Mouse (Mus musculus) bone marrow, adult 2 months (tissue): Measurements from ENCODE around the gene Wee1. TPM values are rescaled to one million over a fixed set of nuclear protein-coding genes. Genes with fewer than 3 reads are reported as not detected.
"Not testable (repeated sequence)": the region's sequence is repeated elsewhere in the genome, so short reads cannot be mapped to it uniquely, and the experiment has no call there.

Experiments used
- H3K27ac ChIP-seq: fragments of 200-500 bp; 2 replicates; pipeline ENCODE4 v1.5.1; 2012; ENCODE audit warnings: low read depth, mild to moderate bottlenecking, control low read depth, inconsistent platforms, low read length; ENCODE audit not compliant: control insufficient read depth, poor library complexity, insufficient read depth
- H3K4me1 ChIP-seq: fragments of 200-500 bp; 2 replicates; pipeline ENCODE4 v1.6.1; 2011; ENCODE audit warnings: low read length; ENCODE audit not compliant: control insufficient read depth, insufficient read depth
- H3K4me3 ChIP-seq: fragments of 200-500 bp; replicated peaks from 2 replicates; pipeline ENCODE3; 2011; ENCODE audit warnings: mild to moderate bottlenecking, low read depth, low read length, control low read depth; ENCODE audit not compliant: control insufficient read depth
- CTCF ChIP-seq: fragments of 200-500 bp; IDR thresholded peaks from 2 replicates; pipeline ENCODE4 v1.5.1; 2011; ENCODE audit warnings: low read length, control low read depth; ENCODE audit not compliant: control insufficient read depth, insufficient read depth
- POLR2A ChIP-seq: fragments of 200-500 bp; IDR thresholded peaks from 2 replicates; pipeline ENCODE4 v1.6.1; 2011; ENCODE audit warnings: low read depth, mild to moderate bottlenecking, control low read depth, low read length, borderline replicate concordance; ENCODE audit not compliant: control insufficient read depth
- WGBS: fragments of 180-500 bp; shearing (Covaris S2); methylation state at CpG from one replicate; pipeline ENCODE4 v1.1.7; 2018; 5-methylcytosine and 5-hydroxymethylcytosine counted together
- polyA plus RNA-seq: library from polyadenylated mRNA; stranded (reverse); fragments of >200 nt; gene quantifications from 2 replicates; pipeline ENCODE4 v1.2.4, GENCODE M21; 2011; ENCODE audit warnings: low replicate concordance; ENCODE audit not compliant: missing spikeins, insufficient read depth, insufficient read length

The Wee1 gene
- polyA plus RNA-seq, 1 experiment, result 13.6 TPM

- TF ChIP-seq POLR2A, result no peak
- no peak overlapping the region for H3K4me3 ChIP-seq
- no peak overlapping the region for H3K27ac ChIP-seq
- 73% methylated on average over 2 of the region's 2 CpGs for WGBS
- H3K4me1 ChIP-seq, result no peaks in the 10 kb centered on the region; the same call in 1 of the 2 replicates
Measured at GRCm38 (mm10) chr7:110138538-110138937, 16.7 kb downstream of the Wee1 start.

- no peak for TF ChIP-seq POLR2A
- TF ChIP-seq CTCF, result no peak
- 94% methylated on average over 1 of the region's 1 CpGs for WGBS
- Histone ChIP-seq H3K27ac (no peak overlapping the region), H3K4me1 (no peaks in the 10 kb centered on the region; the same call in 1 of the 2 replicates), H3K4me3 (no peak overlapping the region)
Measured at GRCm38 (mm10) chr7:110143863-110144262, 22.0 kb downstream of the Wee1 start.

GRCm38 (mm10) chr7:110152891-110153290 is 31.0 kb downstream of the Wee1 start:
- TF ChIP-seq POLR2A (no peak), CTCF (no peak)
- no peak overlapping the region for H3K27ac ChIP-seq
- H3K4me1 ChIP-seq, result peaks cover 1% of the 10 kb centered on the region; the same call in 1 of the 2 replicates
- H3K4me3 ChIP-seq, result no peak overlapping the region
- WGBS, result 63% methylated on average over 5 of the region's 5 CpGs

GRCm38 (mm10) chr7:110156712-110157260 is 34.9 kb downstream of the Wee1 start:
- 19% methylated on average over 4 of the region's 4 CpGs for WGBS
- peaks cover 1% of the 10 kb centered on the region; the same call in 1 of the 2 replicates for H3K4me1 ChIP-seq
- no peak overlapping the region for H3K27ac ChIP-seq
- TF ChIP-seq CTCF, result no peak
- TF ChIP-seq POLR2A, result no peak
- H3K4me3 ChIP-seq, result no peak overlapping the region

- H3K27ac ChIP-seq, result no peak overlapping the region
- H3K4me3 ChIP-seq, result no peak overlapping the region
- H3K4me1 ChIP-seq, result peaks cover 1% of the 10 kb centered on the region; the same call in 1 of the 2 replicates
- 2% methylated on average over 7 of the region's 7 CpGs for WGBS
- TF ChIP-seq POLR2A, result no peak
- TF ChIP-seq CTCF, result no peak
Measured at GRCm38 (mm10) chr7:110157261-110157910, 35.5 kb downstream of the Wee1 start.

GRCm38 (mm10) chr7:110158073-110158472 is 36.2 kb downstream of the Wee1 start:
- TF ChIP-seq CTCF, result no peak
- no peak for TF ChIP-seq POLR2A
- WGBS, result 35% methylated on average over 3 of the region's 3 CpGs
- Histone ChIP-seq H3K4me1 (peaks cover under 1% of the 10 kb centered on the region; the same call in 1 of the 2 replicates), H3K4me3 (no peak overlapping the region), H3K27ac (no peak overlapping the region)

- H3K4me3 ChIP-seq, H3K27ac ChIP-seq, H3K4me1 ChIP-seq: not testable (repeated sequence)
Measured at GRCm38 (mm10) chr7:110160109-110160508, 38.3 kb downstream of the Wee1 start.

- Histone ChIP-seq H3K27ac (no peak overlapping the region), H3K4me3 (no peak overlapping the region), H3K4me1 (no peaks in the 10 kb centered on the region; the same call in none of the 2 replicates)
- TF ChIP-seq CTCF (no peak), POLR2A (no peak)
Measured at GRCm38 (mm10) chr7:110160601-110161000, 38.8 kb downstream of the Wee1 start.

- no peak for TF ChIP-seq CTCF
- no peak for TF ChIP-seq POLR2A
- Histone ChIP-seq H3K4me3 (no peak overlapping the region), H3K27ac (no peak overlapping the region), H3K4me1 (peaks cover 1% of the 10 kb centered on the region)
- 87% methylated on average over 6 of the region's 6 CpGs for WGBS
Measured at GRCm38 (mm10) chr7:110163024-110163423, 41.2 kb downstream of the Wee1 start.
